ENCODE assay signal across 18 mouse cellular contexts in the genomic region with DNA sequence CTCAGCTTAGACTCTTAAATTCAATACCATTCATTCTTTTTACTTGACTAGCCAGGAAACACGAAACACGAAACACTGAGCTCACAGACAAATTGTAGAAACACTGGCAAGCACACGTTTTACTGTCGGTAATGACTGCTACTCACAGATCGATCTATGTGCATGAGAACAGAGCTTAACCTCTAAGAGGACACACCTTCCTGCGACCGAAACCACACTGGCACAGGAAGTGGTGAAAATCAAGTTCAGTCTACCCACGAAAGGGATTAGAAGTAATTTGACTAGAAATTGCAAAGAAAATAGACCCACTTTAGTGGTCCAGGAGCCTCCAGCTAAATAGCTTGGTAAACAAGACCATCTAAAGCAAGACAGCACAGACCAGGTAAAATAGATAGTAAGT. TPM values are rescaled to one million over a fixed set of nuclear protein-coding genes. Genes with fewer than 3 reads are reported as not detected.
A peak's percentile ranks its signal among the peaks of the same experiment; 100 is the strongest.
DNase-seq lines count a peak whose midpoint lies in the region; ATAC-seq and TF ChIP-seq lines count a peak whose summit lies in the region.
"Had no signal": no experiment of that assay in that cellular context is flagged by ENCODE, and none has a peak within 500 bp of the region (broad histone marks: within the 10 kb centered on the region; RNA-seq: fewer than 3 reads in every experiment).

No protein-coding gene starts in this region.

- H3K36me3 ChIP-seq in hindbrain, embryonic 10.5 days = no peaks in the 10 kb centered on the region
- H3K36me3 ChIP-seq: heart, embryonic 12.5 days; limb, embryonic 15.5 days; neural tube, embryonic 12.5 days had no signal

- H3K27ac ChIP-seq in hindbrain, embryonic 10.5 days = no peak overlapping the region
- no peak overlapping the region for H3K27ac ChIP-seq in layer of hippocampus, adult 2 months
- H3K27ac ChIP-seq: limb, embryonic 15.5 days; neural tube, embryonic 12.5 days had no signal

- TF ChIP-seq CTCF in layer of hippocampus, adult 2 months (conservative IDR thresholded peaks at IDR 0.05) = no peak

- WGBS in hindbrain, embryonic 10.5 days = 85% methylated on average over 8 of the region's 8 CpGs

- H3K4me3 ChIP-seq in hindbrain, embryonic 10.5 days = no peak overlapping the region
- no peak overlapping the region for H3K4me3 ChIP-seq in layer of hippocampus, adult 2 months
- H3K4me3 ChIP-seq: heart, embryonic 12.5 days; limb, embryonic 15.5 days; neural tube, embryonic 12.5 days had no signal

- H3K9me3 ChIP-seq in hindbrain, embryonic 10.5 days = no peaks in the 10 kb centered on the region
- H3K9me3 ChIP-seq: heart, embryonic 12.5 days; limb, embryonic 15.5 days; neural tube, embryonic 12.5 days had no signal

- H3K27me3 ChIP-seq in hindbrain, embryonic 10.5 days (ENCODE audit: insufficient read depth, poor library complexity, severe bottlenecking) = no peaks in the 10 kb centered on the region; the same call in 1 of the 2 replicates
- H3K27me3 ChIP-seq: heart, embryonic 12.5 days; limb, embryonic 15.5 days; neural tube, embryonic 12.5 days had no signal

- peak; percentile 68 to 74 for DNase-seq in spleen, postnatal 36 days (ENCODE audit: low spot score in 2 of 2)
- DNase-seq in spleen, postnatal 4 days (ENCODE audit: low spot score in 2 of 2) = no peak
- peak; percentile 17 for DNase-seq in thymus, postnatal 4 days
- no peak for DNase-seq in hindbrain, embryonic 10.5 days (ENCODE audit: low spot score)
- no peak for DNase-seq in layer of hippocampus, adult 2 months (ENCODE audit: low spot score in 2 of 2)
- DNase-seq: adrenal gland, postnatal 14 days; cerebellum, adult 18-20 months; cerebellum, postnatal 36 days; kidney, adult 8-10 months; kidney, postnatal 36 days; lung, postnatal 4 days had no signal

- peak; percentile 86 for ATAC-seq in CD4-positive, CD25-positive, alpha-beta regulatory T cell, adult 4 months
- ATAC-seq in hematopoietic stem cell, adult 5-6 weeks (replicated peaks in 1 of 2; ENCODE audit: insufficient read depth in 1 of 2, low FRiP score in 2 of 2, low TSS enrichment in 1 of 2, low read depth in 1 of 2, poor library complexity in 2 of 2, severe bottlenecking in 2 of 2) = peak; percentile 74 to 83
- ATAC-seq: forebrain, embryonic 16.5 days had no signal

- peaks cover 56% of the 10 kb centered on the region for H3K4me1 ChIP-seq in hindbrain, embryonic 10.5 days (replicated peaks)

RNA-seq across cellular contexts. Expression of a gene that starts 23.8 kb away (rescaled TPM):
- under 1 TPM in 1 of 2 experiments, not detected in 1; 0.13 TPM for polyA plus RNA-seq in CD4-positive, CD25-positive, alpha-beta regulatory T cell, adult 4 months (2017; shearing (Covaris generic))
- not detected in 2 replicates for total RNA-seq in hematopoietic stem cell, adult 5-6 weeks (2017)
- polyA plus RNA-seq in hindbrain, embryonic 10.5 days (2016; fragmentation: Nextera tagmentation; extraction: Ambion mirVana) = 40.5 and 50.5 TPM in 2 replicates
- total RNA-seq in layer of hippocampus, adult 2 months (2021) = 1 to 10 TPM; 6.7 to 8.5 TPM
- total RNA-seq: granulocyte monocyte progenitor cell, adult 5-6 weeks had no signal

Comparison
In these comparisons a context has a peak if more than half of its experiments do, and no peak if none do; other contexts are left out.
1. DNase-seq: peak in spleen, postnatal 36 days (2 of 2) and thymus, postnatal 4 days (single experiment); none in spleen, postnatal 4 days (0 of 2), hindbrain, embryonic 10.5 days (single experiment) and layer of hippocampus, adult 2 months (0 of 2).